13 mouse cellular contexts compared by ENCODE assay signal in the genomic region with DNA sequence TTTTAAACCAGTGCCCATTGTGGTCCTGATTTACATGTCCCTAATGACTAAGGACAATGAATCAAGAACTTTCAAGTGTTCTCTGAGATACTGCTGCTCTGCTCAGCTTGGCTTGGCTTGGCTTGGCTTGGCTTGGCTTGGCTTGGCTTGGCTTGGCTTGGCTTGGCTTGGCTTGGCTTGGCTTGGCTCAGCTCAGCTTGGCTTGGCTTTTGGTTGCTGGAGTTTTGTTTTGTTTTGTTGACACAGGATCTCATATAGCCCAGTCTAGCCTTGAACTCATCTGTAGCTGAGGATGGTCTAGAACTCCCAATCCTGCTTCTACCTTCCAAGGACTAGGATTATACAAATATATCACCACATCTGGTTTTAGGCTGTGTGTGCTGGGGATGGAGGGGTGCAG. TPM values are rescaled to one million over a fixed set of nuclear protein-coding genes. Genes with fewer than 3 reads are reported as not detected.
DNase-seq lines count a peak whose midpoint lies in the region.
"Had no signal": no experiment of that assay in that cellular context is flagged by ENCODE, and none has a peak within 500 bp of the region (broad histone marks: within the 10 kb centered on the region; RNA-seq: fewer than 3 reads in every experiment).

No protein-coding gene starts in this region.

- intact Hi-C loops in heart, postnatal 10 days (cut with DNase I): no loop called here
- intact Hi-C loops in heart, postnatal 25 days (cut with DNase I): no loop called here
- intact Hi-C loops in heart, postnatal 14 days (cut with DNase I): no loop called here

- DNase-seq in cerebellum, postnatal 10 days: peak; percentile 69 to 70
- no peak for DNase-seq in cerebellum, adult 8-10 months
- DNase-seq in heart, adult 18-20 months: peak; percentile 58 to 68
- DNase-seq in heart, postnatal 10 days: no peak
- DNase-seq in heart, postnatal 25 days (ENCODE audit: low spot score): peak; percentile 16
- DNase-seq in heart, postnatal 14 days: no peak
- no peak for DNase-seq in embryo, embryonic 10 days (ENCODE audit: low spot score)
- DNase-seq: adrenal gland, adult 8-10 months; cerebellum, adult 11-12 months; gastrocnemius, postnatal 25 days; kidney, adult 2 months had no signal

RNA-seq across cellular contexts. Expression of gene Crip3, which starts 2.2 kb away (rescaled TPM):
- 1 to 10 TPM in 1 of 2 experiments, under 1 TPM in 1; 0.82 to 1.2 TPM for total RNA-seq in heart, adult 18-20 months (2021)
- under 1 TPM in 1 of 2 experiments, not detected in 1; 0.26 TPM for total RNA-seq in heart, postnatal 10 days (2021)
- total RNA-seq in heart, postnatal 25 days (2021): under 1 TPM in 1 of 2 experiments, not detected in 1; 0.62 TPM
- 1 to 10 TPM in 1 of 2 experiments, under 1 TPM in 1; 0.79 to 2.3 TPM for total RNA-seq in heart, postnatal 14 days (2021)
- total RNA-seq: CH12.LX; granulocyte monocyte progenitor cell, adult 5-6 weeks had no signal

RNA-seq across cellular contexts. Expression of gene Slc22a7, which starts 11.8 kb away (rescaled TPM):
- not detected for total RNA-seq in heart, adult 18-20 months (2021)
- not detected for total RNA-seq in heart, postnatal 10 days (2021)
- total RNA-seq in heart, postnatal 25 days (2021): not detected
- not detected for total RNA-seq in heart, postnatal 14 days (2021)
- total RNA-seq: adrenal gland, adult 8-10 months; CH12.LX; gastrocnemius, postnatal 25 days; granulocyte monocyte progenitor cell, adult 5-6 weeks had no signal

RNA-seq across cellular contexts. Expression of gene Zfp318, which starts 43.0 kb away (rescaled TPM):
- 10 to 100 TPM; 17.1 to 21.7 TPM for total RNA-seq in heart, adult 18-20 months (2021)
- total RNA-seq in heart, postnatal 10 days (2021): 10 to 100 TPM; 22.5 to 25.3 TPM
- total RNA-seq in heart, postnatal 25 days (2021): 10 to 100 TPM; 16.5 to 18.8 TPM
- total RNA-seq in heart, postnatal 14 days (2021): 10 to 100 TPM; 19.2 TPM

Comparison
In these comparisons a context has a peak if more than half of its experiments do, and no peak if none do; other contexts are left out.
1. DNase-seq: peak in cerebellum, postnatal 10 days (2 of 2), heart, adult 18-20 months (2 of 2) and heart, postnatal 25 days (single experiment); none in cerebellum, adult 8-10 months (single experiment), heart, postnatal 10 days (0 of 2), heart, postnatal 14 days (0 of 2) and embryo, embryonic 10 days (single experiment).